Mouse (Mus musculus) spleen, postnatal 4 days (tissue): ENCODE data around the gene Faim2.

Experiments used
- DNase-seq, 2 experiments: peaks; one replicate each; pipeline ENCODE4 v3.0.0; 2022; ENCODE audit warnings: low spot score in 2 of 2

The Faim2 gene

DNA sequence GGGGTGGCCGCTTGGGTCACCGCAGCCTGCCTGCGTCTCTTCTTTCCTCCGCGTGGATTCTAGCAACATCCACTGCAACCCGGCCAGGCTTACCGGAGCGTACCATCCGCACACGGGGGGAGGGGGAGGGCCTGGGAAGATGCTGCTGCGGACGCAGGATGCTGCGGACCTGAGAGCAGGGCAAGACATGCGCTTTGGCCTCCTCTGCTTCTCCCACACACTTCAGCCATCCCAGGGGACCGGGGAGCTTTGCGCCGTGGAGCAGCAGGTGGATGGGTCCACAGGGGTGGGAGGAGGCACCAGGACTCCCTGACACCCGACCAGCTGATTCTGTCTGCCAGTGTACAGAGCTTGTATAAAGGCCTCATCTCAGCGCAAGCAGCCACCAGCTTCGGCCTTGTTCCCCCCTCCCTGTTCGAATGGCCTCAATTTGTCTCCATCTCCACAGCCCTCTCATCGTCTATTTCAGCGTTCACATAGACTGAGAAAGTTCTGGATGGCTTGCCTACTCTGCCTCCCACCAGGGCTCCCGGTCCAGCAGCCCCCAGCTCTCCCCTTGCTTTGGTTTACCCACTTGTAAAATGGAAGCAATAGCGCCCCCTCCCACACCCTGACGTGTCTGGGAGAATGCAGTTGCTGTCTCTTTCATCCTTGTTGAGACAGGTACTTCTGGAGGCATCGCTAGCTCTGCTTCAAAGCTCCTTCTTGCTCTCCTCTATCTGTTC lies at the start of gene Faim2:
Faim2 (minus strand) TSS at position 537 of the 725 bp plus-strand sequence.
- DNase-seq: no peak

DNA sequence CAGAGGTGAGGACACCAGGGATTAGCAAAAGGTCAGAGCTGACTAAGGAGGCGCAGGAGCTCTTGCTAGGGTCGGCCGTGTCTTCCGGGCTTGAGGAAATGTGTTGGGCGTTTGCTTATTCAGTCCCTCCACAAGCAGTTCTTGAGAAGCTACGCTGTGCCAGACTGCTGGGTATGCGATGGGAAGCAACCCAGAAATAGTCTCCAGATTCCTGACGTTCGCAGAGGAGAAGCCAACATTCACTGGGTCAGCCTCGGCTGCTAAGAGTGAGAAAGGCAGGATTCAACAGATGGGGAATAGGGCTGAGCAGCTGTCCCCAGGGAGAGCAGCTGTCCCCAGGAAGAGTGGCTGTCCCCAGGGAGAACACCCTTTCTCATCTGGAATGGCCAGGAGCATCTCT lies 41.2 kb upstream of the Faim2 start:
- DNase-seq: no peak

DNA sequence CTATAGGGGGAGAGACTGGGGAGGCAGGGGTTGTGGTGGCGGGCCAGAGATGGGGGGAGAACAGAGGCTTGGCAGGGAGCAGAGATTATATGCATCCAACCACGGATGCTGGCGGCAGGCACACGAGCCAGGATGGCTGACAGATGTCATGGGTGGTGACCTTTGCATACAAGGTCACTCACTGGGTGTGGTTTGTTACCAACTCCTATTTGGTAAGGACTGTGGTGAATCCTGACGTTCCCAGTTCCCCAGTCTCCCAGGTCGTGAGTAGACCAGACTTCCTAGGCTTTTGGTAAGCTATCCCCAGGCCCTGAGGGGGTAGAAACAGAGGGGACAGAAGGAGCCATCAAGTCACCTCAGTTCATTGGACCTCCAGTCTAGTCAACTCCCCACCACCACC lies 40.7 kb upstream of the Faim2 start:
- DNase-seq: no peak

DNA sequence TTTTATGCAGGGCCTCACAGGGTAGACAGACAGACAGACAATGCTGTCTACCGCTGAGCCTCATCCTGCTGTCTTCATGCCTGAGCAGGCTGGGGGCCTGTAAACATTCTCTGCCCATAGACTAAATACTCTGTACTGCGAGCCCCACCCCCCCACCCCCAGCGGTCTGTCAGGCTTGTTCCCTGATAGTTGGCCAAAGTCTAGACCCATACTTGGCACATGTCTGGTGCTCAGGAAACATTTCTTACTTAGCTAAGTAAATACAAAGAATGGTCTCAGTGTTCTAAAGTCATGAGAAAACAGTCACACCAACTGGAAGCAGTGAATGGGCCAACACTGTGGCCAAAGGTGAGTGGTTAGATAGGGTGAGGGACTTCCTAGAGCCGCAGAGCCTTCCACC lies 39.4 kb upstream of the Faim2 start:
- no peak for DNase-seq

DNA sequence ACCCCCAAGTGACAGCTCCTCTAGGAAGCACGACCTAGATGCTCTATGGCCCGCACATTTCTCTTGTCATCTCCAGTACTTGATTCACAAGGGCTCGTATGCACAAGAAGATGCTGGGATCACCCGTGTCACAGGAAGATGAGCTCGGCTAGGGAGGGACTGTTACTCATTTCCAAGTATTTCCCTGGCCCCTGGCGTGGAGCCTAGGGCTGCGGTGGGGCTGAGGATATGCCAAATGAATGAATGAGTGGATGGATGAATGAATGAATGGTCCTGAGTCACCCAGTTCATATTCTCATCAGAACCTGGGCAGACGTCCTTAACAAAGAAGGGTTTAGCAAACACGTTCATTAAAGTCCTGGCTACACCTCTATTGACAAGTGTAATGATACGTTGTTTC lies 32.3 kb upstream of the Faim2 start:
- DNase-seq: no peak

DNA sequence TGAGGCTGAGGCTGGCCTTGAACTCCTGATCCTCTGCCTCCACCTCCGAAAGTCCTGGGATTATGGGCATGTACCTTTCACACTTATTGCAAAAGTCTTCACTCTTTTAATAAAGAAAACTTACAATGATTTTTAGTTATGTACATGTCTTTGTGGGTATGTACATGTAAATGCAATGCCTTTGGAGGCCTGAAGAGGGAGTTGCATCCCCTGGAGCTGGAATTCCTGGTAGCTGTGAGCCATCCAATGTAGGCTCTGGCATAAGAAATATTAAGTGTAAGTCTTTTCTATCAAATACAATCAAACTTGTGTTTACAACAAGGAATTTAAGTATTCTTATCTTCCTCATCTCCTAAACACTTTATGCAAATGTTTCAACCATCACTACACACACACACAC lies 31.0 kb upstream of the Faim2 start:
- no peak for DNase-seq

DNA sequence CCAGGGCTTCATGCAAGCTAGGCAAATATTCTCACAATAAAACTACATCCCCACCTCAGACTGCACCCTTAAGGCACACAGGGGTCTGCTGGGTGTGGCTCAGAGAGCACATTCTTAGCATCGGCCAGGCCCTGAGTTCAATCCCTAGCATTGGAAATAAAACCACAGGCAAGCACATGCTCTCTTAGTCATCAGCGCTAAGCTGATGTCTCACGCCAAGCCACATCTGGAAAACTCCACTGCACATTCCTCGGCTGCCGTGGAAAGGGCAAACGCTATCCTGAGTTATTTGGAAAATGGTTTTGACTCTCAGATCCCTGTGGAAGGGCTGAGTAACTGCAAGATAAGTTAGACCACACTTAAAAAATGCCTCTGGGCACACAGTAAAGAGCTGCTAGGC lies 25.8 kb upstream of the Faim2 start:
- DNase-seq: no peak

DNA sequence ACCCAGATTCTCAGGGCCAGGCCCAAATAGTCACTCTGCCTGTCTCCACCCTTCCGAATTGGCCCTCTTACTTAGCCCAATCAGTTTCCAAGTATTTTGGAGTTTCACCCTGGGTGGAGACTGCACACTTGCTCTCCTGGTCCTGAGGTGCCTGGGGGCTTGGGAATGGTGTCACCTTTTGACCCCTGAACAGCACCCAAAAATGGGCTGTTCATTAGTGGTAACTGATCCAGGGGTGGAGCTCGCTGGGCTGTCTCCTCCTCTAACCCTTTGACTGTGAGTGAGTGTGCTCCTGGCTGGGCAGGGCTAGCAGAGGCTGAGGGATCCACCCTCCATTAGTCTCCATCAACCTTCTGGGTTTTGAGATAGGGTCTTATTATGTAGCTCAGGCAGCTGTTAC lies 21.9 kb upstream of the Faim2 start:
- DNase-seq: no peak

DNA sequence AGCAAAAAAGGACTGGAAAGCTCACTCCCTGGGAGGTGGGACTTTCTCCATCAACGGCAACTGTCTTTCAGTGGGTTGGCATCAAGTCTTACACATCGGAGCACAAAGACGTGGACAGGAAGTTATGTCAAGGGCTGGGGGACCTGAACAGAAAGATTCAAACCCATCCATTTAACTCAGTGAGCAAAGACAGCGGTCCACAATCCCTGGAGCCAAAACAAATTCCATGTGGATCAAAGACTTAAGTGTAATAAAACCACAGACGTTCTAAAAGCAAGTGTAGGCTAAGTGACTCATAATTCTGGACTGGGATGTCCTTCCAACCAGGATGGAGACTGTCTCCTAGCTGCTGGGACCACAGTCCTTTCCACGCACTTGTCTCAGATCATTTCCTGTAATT lies 19.8 kb upstream of the Faim2 start:
- DNase-seq: no peak

DNA sequence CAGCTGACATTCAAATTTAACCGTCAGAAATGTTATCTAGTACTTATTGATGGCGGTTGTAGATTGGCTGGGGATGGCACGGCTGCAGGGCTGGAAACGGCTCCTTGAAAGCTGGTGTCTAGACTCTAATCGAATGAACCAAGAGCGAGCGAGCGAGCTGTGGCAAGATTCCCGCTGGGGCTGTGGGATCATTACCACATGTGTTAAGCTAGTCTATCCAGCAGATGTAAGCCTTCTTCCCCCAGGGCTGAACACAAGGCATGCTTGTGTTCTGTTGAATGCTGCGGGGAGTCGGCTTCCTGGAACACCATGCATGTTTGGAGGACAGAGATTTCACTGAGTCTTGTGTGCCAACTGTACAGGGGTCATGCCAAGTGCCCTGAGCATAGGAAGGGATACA lies 18.6 kb upstream of the Faim2 start:
- DNase-seq: no peak

DNA sequence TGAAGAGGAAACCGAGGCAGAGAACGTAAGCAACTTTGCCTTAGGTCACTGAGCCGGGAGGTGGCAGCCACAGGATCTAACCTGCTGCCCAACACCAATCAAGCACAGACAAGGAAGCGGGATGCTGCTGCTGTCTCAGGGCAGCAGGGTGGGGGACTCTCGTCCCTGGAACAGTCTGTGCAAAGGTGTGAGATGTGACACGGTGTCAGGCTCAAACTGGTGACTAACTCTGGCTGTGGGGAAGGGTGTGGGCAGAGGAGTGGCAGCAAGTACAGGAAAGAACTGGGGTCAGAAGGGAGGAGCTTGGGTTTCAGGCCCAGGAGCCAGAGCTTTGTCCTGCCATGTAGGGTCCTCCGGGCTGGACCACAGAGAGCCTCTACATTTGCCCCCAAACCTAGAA lies 16.1 kb upstream of the Faim2 start:
- DNase-seq: no peak

DNA sequence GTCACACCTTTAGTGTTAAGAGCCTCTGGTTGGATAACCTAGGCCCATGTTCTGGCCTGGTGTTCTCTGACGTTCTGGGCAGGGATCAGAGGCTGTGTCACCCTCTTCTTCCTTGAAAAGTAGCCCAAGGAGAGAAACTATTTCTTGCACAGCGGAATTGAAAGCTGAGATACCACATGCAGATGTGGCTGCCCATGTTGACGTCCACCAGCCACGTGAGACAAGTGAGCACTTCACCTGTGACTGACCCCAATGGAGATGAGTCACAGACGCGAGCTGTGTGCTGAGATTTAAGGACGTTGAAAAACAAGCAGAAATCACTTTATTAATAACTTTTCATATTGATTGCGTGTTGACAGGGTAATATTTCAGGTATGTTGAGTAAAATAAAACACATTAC lies 11.9 kb upstream of the Faim2 start:
- DNase-seq: no peak

DNA sequence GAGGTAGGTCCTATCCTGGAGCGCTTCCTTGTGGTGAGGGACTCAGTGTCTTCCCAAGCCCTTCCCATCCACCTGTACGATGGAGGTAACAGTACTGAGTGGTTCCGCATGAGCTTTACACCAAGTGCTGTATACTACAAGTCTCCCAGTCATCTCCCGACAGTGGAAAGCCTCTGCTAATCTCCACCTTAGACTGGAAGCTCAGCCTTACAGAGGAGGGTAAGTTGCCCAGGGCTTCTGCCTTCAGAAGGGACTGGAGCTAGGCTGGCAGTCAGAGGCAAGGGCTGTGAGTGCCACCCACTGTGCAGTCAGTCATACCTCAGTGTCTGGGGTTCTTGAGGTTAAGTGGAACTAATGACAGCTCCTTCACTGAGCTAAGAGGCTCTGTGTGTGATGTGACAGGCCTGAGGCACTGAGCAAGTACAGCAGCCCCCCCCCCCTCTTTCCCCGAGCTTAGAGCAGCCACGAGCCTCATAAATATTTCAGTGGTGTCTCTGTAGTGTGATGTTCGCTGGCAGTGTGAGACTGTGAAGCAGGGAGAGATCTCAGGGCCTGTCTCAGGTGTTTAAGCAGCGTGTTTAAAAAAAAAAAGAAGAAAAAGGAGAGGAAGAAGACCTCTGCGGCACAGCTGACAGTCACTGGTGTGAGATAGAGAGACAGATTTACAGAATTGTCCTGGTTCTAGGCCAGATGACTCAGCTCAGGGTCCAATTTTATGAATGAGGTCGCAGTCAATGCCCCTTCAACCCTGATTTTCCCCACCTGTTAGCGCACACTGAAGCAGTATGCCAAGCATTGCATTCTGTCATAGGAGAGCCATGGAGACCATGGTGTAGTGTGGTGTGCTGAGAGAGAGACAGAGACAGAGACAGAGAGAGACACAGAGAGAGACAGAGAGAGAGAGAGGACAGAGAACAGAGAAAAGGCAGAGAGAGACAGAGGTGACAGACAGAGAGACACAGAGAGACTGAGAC lies 9.2 kb upstream of the Faim2 start:
- no peak for DNase-seq

DNA sequence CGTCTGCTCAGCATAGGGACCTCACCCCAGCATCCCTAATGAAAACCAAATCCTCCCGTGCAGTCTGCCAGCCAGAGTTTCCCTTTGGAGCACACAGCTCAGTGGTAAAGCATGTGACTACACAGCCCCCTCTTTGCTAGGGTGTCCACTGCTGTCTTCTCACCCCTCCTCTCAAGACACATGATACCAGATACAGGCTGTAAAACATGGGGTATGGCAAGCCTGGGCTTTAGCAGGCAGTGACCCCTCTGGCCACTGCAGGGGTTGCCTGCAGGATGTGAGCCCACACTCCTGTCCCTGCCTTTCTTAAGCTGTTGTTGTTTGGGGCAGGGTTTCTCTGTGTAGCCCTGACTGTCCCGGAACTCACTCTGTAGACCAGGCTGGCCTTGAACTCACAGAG lies 4.1 kb upstream of the Faim2 start:
- DNase-seq: no peak

DNA sequence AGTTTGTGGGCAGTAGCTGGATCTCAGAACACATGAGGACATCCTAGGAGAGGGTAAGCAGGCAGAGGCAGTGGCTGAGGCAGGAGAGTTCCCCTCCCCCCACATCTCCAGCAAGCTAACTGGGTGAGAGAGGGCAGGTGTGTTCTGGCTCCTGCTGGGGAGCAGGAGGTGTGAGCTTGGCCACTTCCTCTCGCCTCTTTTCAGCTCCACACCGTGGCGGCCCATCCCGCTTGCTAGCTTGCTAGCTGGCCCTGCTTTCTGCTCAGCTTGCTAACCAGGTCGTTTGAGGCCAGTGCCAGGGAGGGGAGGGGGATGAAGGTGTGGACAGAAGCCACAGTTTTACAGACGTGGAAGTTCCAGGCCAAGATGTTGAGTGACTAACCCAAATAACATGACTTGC lies 3.2 kb upstream of the Faim2 start:
- no peak for DNase-seq

DNA sequence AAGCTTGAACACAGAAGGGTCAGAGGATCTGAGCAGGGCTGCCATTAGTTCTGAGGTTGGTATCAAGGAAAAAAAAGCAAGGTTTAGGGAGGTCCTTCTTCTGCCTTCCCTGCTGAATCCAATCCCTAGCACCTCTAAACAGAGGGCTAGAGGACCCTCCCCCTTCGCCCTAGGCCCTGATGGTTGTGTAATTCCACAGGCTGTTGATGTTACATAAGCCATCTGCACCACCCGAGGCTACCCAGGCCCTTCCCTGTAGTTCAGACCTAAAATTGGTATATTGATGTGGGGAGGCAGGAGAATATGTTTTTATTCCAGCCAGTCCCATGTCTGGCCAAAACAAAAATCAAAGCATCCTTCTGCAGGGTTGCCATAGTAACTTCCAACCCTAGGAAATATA lies 1.3 kb downstream of the Faim2 start:
- DNase-seq: no peak

DNA sequence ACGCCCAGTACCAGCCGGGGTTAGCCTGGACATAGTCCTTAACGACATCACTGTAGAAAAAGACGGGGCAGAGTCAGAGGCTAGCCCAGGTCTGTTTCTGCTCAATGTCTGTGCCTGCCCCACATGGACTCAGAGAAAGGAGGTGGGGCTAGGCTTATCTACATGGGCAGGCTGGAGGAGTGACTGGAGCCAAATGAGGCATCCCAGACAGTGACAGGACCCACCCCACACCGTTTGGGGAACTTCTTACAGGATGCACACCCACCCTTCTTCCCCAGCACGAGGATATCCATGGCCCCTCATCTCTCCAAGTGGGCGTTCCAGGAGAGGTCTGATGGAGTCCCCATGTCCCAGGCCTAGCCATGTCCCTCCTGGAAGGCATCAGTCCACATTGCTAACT lies 7.7 kb downstream of the Faim2 start:
- DNase-seq: no peak

DNA sequence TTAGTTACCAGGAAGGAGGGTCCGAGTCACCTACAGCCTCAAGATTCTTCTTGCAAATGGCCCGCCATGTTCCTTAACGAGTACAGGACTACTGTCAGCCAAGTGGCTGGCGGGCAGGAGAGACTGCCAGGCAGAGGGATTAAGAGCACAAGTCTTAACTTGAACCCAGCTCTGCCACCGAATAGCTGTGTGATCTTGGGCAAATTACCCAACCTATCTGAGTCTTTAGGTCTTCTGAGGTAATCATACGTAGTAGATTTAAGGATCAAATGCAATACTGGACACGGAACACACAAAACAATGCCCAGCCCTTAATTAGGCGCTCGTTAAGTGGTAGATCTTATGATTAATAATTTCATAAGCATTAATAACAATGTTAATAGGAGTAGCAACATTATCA lies 8.3 kb downstream of the Faim2 start:
- no peak for DNase-seq

DNA sequence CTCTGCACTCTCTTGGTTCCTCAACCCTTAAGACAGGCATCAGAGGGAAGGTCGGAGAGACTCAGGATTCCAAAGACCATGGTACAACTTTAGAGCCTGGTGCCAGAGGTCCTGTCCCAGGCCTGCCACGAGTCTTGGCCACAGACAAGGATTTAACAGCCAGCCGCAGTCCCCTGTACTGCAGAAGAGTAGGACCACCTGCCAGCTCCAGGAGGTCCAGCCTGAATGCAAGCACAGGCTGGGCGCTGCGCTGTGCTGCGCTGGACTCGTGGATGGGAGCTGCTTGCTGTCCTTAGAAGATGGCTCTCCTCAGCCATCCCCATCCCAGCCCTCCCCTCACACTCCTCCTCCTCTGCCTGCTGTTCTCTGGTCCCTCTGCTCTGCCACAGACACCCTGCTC lies 10.2 kb downstream of the Faim2 start:
- no peak for DNase-seq

DNA sequence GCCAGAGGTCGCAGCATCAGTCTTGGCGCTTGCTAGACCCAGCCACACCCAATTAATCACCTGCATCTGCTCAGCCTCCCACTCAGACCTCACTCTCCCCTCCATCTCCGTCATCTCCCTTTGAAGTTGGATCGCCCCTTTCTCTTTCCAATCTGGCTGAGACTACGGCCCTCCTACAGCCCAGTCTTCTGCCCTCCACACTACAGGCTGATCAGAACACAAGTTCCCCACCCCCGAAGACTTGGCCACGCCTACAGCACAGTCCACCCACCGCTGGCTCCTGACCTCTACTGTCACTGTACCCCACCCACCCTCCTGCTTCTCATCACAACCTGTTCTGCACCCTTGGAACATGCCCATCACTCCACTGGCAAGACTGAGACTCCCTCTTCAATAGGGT lies 11.2 kb downstream of the Faim2 start:
- DNase-seq: no peak

DNA sequence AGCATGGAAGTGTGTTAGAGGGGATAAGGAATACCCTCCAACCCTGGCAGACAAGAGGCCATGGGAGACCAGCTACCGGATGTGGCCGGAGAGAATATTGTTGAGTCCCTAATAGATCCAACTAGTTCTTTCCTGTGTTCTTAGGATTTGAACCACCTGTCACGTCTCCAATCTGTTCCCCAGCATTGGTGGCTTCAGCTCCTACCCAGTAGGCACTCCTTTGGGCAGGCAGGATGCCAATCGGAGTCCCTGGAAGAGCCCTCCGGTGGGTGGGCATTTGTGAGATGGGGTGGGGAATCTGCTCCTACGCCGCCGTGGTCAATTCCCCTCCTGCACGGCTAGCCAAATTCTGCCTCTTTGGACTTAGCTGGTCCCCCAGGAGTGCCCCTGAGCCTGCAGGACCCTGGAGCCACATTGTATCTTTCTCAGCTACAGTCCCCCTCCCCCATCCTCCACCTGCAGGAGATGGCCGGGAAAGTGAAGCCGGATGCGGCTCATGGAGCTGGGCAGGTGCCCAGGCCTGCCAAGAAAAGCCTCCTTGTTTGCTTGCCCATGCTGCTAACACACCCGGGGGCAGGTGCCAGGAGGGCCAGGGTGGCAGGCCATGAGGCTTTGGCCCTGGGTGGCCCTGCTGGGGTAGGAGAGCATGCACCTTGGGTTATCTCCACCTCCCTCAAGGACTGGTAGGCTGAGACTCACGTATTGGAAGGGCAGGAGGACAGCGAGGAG lies 16.0 kb downstream of the Faim2 start:
- no peak for DNase-seq

DNA sequence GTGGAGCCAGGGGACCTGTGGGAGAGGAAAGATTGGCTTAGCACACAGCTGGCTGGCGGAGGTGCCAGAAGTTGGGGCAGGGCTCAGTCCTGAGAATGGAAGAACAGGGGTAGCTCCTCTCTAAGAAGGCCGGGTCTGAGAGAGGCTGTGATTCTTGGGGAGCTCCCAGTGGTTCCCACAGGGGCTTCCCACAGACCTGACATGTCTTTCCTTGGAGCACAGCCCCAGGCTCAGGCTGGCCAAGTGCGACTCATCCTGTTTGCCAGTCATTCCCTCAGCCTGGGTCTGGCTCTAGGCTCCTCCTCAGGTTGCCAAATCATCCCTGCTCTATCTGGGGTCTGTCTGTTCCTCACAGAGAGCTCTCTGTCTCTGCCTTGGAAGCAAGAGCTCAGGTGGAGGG lies 17.3 kb downstream of the Faim2 start:
- DNase-seq: no peak

DNA sequence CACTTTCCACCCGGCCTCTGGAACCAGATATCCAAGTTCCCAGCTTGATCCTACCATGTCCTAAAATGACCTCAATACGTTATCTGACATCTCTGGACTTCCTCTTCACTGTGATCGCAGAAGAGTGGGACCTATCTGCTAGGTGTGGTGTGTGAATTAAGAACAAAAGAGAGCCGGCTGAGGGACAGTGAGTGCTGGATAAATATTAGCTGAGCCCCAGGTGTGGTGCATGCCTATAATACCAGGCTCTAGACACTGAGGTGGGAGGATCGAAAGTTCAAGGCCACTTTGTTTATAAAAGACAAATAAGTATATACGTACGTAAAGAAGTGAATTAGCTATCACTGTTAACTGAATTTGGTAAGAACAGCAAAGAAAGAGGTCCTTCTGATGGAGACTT lies 18.1 kb downstream of the Faim2 start:
- DNase-seq: no peak
